Comparison of ENCODE assay signal across 20 mouse cellular contexts in the genomic region with DNA sequence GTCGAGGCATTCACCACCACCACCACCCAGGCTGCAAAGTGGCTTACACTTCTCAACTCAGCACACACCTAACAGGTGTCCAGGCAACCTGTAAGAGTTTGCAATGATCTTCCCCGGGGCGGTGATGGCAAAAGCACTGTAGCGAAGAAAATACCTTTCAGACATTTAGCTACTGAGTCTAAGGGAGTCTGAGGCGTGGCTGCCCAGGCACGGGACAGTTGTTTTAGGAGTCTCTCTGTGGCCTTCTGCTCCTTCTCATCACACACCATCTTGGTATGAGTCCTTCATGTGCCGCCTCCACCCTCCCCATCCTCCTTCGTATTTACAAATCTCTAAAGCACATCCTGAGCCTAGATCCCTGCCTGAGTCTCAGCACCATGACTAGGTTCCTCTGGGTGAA.
"Had no signal": no experiment of that assay in that cellular context is flagged by ENCODE, and none has a peak within 500 bp of the region (broad histone marks: within the 10 kb centered on the region; RNA-seq: fewer than 3 reads in every experiment).

No protein-coding gene starts in this region.

- H3K27ac ChIP-seq: limb, embryonic 10.5 days; limb, embryonic 13.5 days; macrophage; midbrain, embryonic 13.5 days; neural tube, embryonic 13.5 days had no signal

- H3K4me3 ChIP-seq: limb, embryonic 10.5 days; limb, embryonic 13.5 days; midbrain, embryonic 10.5 days; midbrain, embryonic 13.5 days; myocyte; neural tube, embryonic 13.5 days had no signal

- DNase-seq: kidney, adult 18-20 months; kidney, adult 9 months; kidney, postnatal 14 days; kidney, postnatal 4 days; lung, embryonic 14.5 days; retina, postnatal 1 day; right cerebral cortex, postnatal 25 days; spleen, adult 18-20 months; thymus, adult 18-20 months; thymus, postnatal 36 days had no signal

- H3K4me2 ChIP-seq: limb, embryonic 13.5 days; lung, embryonic 14.5 days; midbrain, embryonic 13.5 days; neural tube, embryonic 13.5 days had no signal

- H3K9me3 ChIP-seq: limb, embryonic 10.5 days; limb, embryonic 13.5 days; midbrain, embryonic 10.5 days; midbrain, embryonic 13.5 days; neural tube, embryonic 13.5 days had no signal

- H3K36me3 ChIP-seq: limb, embryonic 10.5 days; limb, embryonic 13.5 days; midbrain, embryonic 10.5 days; midbrain, embryonic 13.5 days; neural tube, embryonic 13.5 days had no signal

- H3K9ac ChIP-seq: limb, embryonic 13.5 days; lung, embryonic 14.5 days; midbrain, embryonic 13.5 days; neural tube, embryonic 13.5 days had no signal

- ATAC-seq: intestine, embryonic 16.5 days; lung, postnatal 0 days; midbrain, embryonic 13.5 days; midbrain, embryonic 16.5 days had no signal

- H3K27me3 ChIP-seq: neural tube, embryonic 13.5 days had no signal
